Mouse (Mus musculus): Measurements from ENCODE around the gene Scyl3. TPM values are rescaled to one million over a fixed set of nuclear protein-coding genes. Genes with fewer than 3 reads are reported as not detected.

Gene Scyl3
- polyA plus RNA-seq, 1 experiment from 2014 or later: 16.3 TPM

GRCm38 (mm10) chr1:163911981-163912380, 16.9 kb upstream of the Scyl3 start:
- H3K36me3 ChIP-seq: no peaks in the 10 kb centered on the region
- ATAC-seq (ENCODE audit: borderline replicate concordance, extremely low read depth, low FRiP score, low TSS enrichment): no peak
- WGBS: 89% methylated on average over 11 of the region's 11 CpGs
- H3K27me3 ChIP-seq: no peaks in the 10 kb centered on the region
- H3K4me3 ChIP-seq: no peak overlapping the region
- H3K9me3 ChIP-seq: no peaks in the 10 kb centered on the region
- H3K4me1 ChIP-seq: peaks cover 3% of the 10 kb centered on the region; the same call in 1 of the 2 replicates
- H3K9ac ChIP-seq: no peak overlapping the region
- no peak overlapping the region for H3K4me2 ChIP-seq
- H3K27ac ChIP-seq: no peak overlapping the region

GRCm38 (mm10) chr1:163917349-163918160, 11.3 kb upstream of the Scyl3 start:
- no peak overlapping the region for H3K27ac ChIP-seq
- no peaks in the 10 kb centered on the region for H3K9me3 ChIP-seq
- no peaks in the 10 kb centered on the region for H3K36me3 ChIP-seq
- no peaks in the 10 kb centered on the region for H3K4me1 ChIP-seq
- H3K4me2 ChIP-seq: no peak overlapping the region
- no peak overlapping the region for H3K9ac ChIP-seq
- no peaks in the 10 kb centered on the region for H3K27me3 ChIP-seq
- ATAC-seq (ENCODE audit: borderline replicate concordance, extremely low read depth, low FRiP score, low TSS enrichment): peak; percentile 83; the same call in 1 of the 2 replicates
- WGBS: 45% methylated on average over 5 of the region's 5 CpGs
- no peak overlapping the region for H3K4me3 ChIP-seq

GRCm38 (mm10) chr1:163924093-163924492, 4.8 kb upstream of the Scyl3 start:
- Histone ChIP-seq H3K27me3 (no peaks in the 10 kb centered on the region; the same call in 1 of the 2 replicates), H3K36me3 (no peaks in the 10 kb centered on the region), H3K4me2 (no peak overlapping the region), H3K27ac (no peak overlapping the region), H3K9ac (no peak overlapping the region), H3K4me1 (0 out of 2 replicates have a peak, but pooled peaks cover 5% of the 10 kb centered on the region), H3K4me3 (no peak overlapping the region), H3K9me3 (no peaks in the 10 kb centered on the region)
- no peak for ATAC-seq (ENCODE audit: borderline replicate concordance, extremely low read depth, low FRiP score, low TSS enrichment)
- WGBS: 71% methylated on average over 8 of the region's 8 CpGs

- peak overlapping the region; percentile 91 for H3K4me3 ChIP-seq
- no peaks in the 10 kb centered on the region; the same call in 1 of the 2 replicates for H3K27me3 ChIP-seq
- H3K9me3 ChIP-seq: no peaks in the 10 kb centered on the region
- H3K27ac ChIP-seq: peak overlapping the region; percentile 78
- H3K36me3 ChIP-seq: peaks cover 13% of the 10 kb centered on the region
- H3K4me1 ChIP-seq: peaks cover 21% of the 10 kb centered on the region
- H3K9ac ChIP-seq: peak overlapping the region; percentile 92
- peak overlapping the region; percentile 78 for H3K4me2 ChIP-seq
- under 1% methylated on average over 76 of the region's 77 CpGs for WGBS
- peak; percentile 93 for ATAC-seq (ENCODE audit: borderline replicate concordance, extremely low read depth, low FRiP score, low TSS enrichment)
These were observed 947 bp downstream of the Scyl3 start for GRCm38 (mm10) chr1:163929636-163930457.

- Histone ChIP-seq H3K36me3 (peaks cover 19% of the 10 kb centered on the region), H3K27me3 (no peaks in the 10 kb centered on the region; the same call in 1 of the 2 replicates), H3K4me1 (peaks cover 21% of the 10 kb centered on the region), H3K4me3 (peak overlapping the region; percentile 91), H3K27ac (peak overlapping the region; percentile 78; the same call in 1 of the 2 replicates), H3K4me2 (peak overlapping the region; percentile 78), H3K9me3 (no peaks in the 10 kb centered on the region), H3K9ac (peak overlapping the region; percentile 92)
- ATAC-seq (ENCODE audit: borderline replicate concordance, extremely low read depth, low FRiP score, low TSS enrichment): peak; percentile 29; the same call in 1 of the 2 replicates
- 2% methylated on average over 12 of the region's 12 CpGs for WGBS
These were observed 1.5 kb downstream of the Scyl3 start for GRCm38 (mm10) chr1:163930458-163930794.

GRCm38 (mm10) chr1:163931801-163932200, 2.9 kb downstream of the Scyl3 start:
- Histone ChIP-seq H3K4me2 (no peak overlapping the region), H3K27me3 (no peaks in the 10 kb centered on the region), H3K9me3 (no peaks in the 10 kb centered on the region), H3K36me3 (peaks cover 32% of the 10 kb centered on the region), H3K9ac (no peak overlapping the region), H3K4me1 (peaks cover 21% of the 10 kb centered on the region), H3K27ac (no peak overlapping the region), H3K4me3 (no peak overlapping the region)
- 79% methylated on average over 8 of the region's 8 CpGs for WGBS
- ATAC-seq (ENCODE audit: borderline replicate concordance, extremely low read depth, low FRiP score, low TSS enrichment): no peak

GRCm38 (mm10) chr1:163934591-163934990, 5.7 kb downstream of the Scyl3 start:
- Histone ChIP-seq H3K4me1 (peaks cover 16% of the 10 kb centered on the region), H3K9ac (no peak overlapping the region), H3K4me3 (no peak overlapping the region), H3K27ac (no peak overlapping the region), H3K27me3 (no peaks in the 10 kb centered on the region), H3K4me2 (no peak overlapping the region), H3K36me3 (peaks cover 51% of the 10 kb centered on the region), H3K9me3 (no peaks in the 10 kb centered on the region)
- no peak for ATAC-seq (ENCODE audit: borderline replicate concordance, extremely low read depth, low FRiP score, low TSS enrichment)
- 72% methylated on average over 2 of the region's 2 CpGs for WGBS

- Histone ChIP-seq H3K9me3 (no peaks in the 10 kb centered on the region), H3K27me3 (no peaks in the 10 kb centered on the region), H3K9ac (no peak overlapping the region), H3K36me3 (peaks cover 83% of the 10 kb centered on the region), H3K4me1 (no peaks in the 10 kb centered on the region), H3K27ac (no peak overlapping the region), H3K4me3 (no peak overlapping the region), H3K4me2 (no peak overlapping the region)
- ATAC-seq (ENCODE audit: borderline replicate concordance, extremely low read depth, low FRiP score, low TSS enrichment): no peak
- WGBS: 62% methylated on average over 6 of the region's 6 CpGs
These were observed 13.2 kb downstream of the Scyl3 start for GRCm38 (mm10) chr1:163942056-163942455.

- no peak for ATAC-seq (ENCODE audit: borderline replicate concordance, extremely low read depth, low FRiP score, low TSS enrichment)
- H3K4me2 ChIP-seq: no peak overlapping the region
- no peak overlapping the region for H3K9ac ChIP-seq
- no peak overlapping the region for H3K4me3 ChIP-seq
- no peaks in the 10 kb centered on the region for H3K9me3 ChIP-seq
- no peaks in the 10 kb centered on the region for H3K4me1 ChIP-seq
- H3K27me3 ChIP-seq: no peaks in the 10 kb centered on the region
- H3K36me3 ChIP-seq: peaks cover 74% of the 10 kb centered on the region
- WGBS: 79% methylated on average over 2 of the region's 2 CpGs
- no peak overlapping the region for H3K27ac ChIP-seq
These were observed 24.5 kb downstream of the Scyl3 start for GRCm38 (mm10) chr1:163953396-163953795.

- no peaks in the 10 kb centered on the region for H3K27me3 ChIP-seq
- H3K4me1 ChIP-seq: no peaks in the 10 kb centered on the region
- no peaks in the 10 kb centered on the region for H3K9me3 ChIP-seq
- no peak overlapping the region for H3K4me2 ChIP-seq
- H3K9ac ChIP-seq: no peak overlapping the region
- no peak for ATAC-seq (ENCODE audit: borderline replicate concordance, extremely low read depth, low FRiP score, low TSS enrichment)
- 78% methylated on average over 3 of the region's 3 CpGs for WGBS
- H3K4me3 ChIP-seq: no peak overlapping the region
- H3K27ac ChIP-seq: no peak overlapping the region
- peaks cover 53% of the 10 kb centered on the region for H3K36me3 ChIP-seq
These were observed 29.1 kb downstream of the Scyl3 start for GRCm38 (mm10) chr1:163958036-163958435.

- H3K9ac ChIP-seq: no peak overlapping the region
- WGBS: 83% methylated on average over 10 of the region's 10 CpGs
These were observed 35.2 kb downstream of the Scyl3 start for GRCm38 (mm10) chr1:163964008-163964689.

More at GRCm38 (mm10) chr1:163964008-163964689, 35.2 kb downstream of the Scyl3 start:
- Histone ChIP-seq H3K27ac (no peak overlapping the region), H3K4me2 (no peak overlapping the region), H3K4me3 (no peak overlapping the region), H3K9me3 (no peaks in the 10 kb centered on the region), H3K36me3 (peaks cover 34% of the 10 kb centered on the region), H3K27me3 (no peaks in the 10 kb centered on the region), H3K4me1 (no peaks in the 10 kb centered on the region)
- no peak for ATAC-seq (ENCODE audit: borderline replicate concordance, extremely low read depth, low FRiP score, low TSS enrichment)
